Mouse (Mus musculus) embryonic facial prominence, embryonic 15.5 days (tissue): ENCODE measurements around the gene Unkl. TPM values are rescaled to one million over a fixed set of nuclear protein-coding genes. Genes with fewer than 3 reads are reported as not detected.
A peak's percentile ranks its signal among the peaks of the same experiment; 100 is the strongest.

ENCODE experiments used
- ATAC-seq: fragments of 200-750 bp; cut with Nextera tagmentation; 2 replicates; pipeline ENCODE4 v1.8.0; 2017; ENCODE audit warnings: low read depth, moderate TSS enrichment; ENCODE audit not compliant: insufficient number of reproducible peaks, low FRiP score, low TSS enrichment
- H3K27ac ChIP-seq: fragments of 300-500 bp; sonication (generic); replicated peaks from 2 replicates; pipeline ENCODE4 v1.5.1; 2015; ENCODE audit warnings: mild to moderate bottlenecking, inconsistent platforms
- H3K27me3 ChIP-seq: fragments of 300-500 bp; sonication (generic); 2 replicates; pipeline ENCODE4 v1.6.1; 2015; ENCODE audit warnings: inconsistent platforms
- H3K36me3 ChIP-seq: fragments of 300-500 bp; sonication (generic); 2 replicates; pipeline ENCODE4 v1.6.1; 2015; ENCODE audit warnings: mild to moderate bottlenecking, inconsistent platforms
- H3K4me1 ChIP-seq: fragments of 300-500 bp; sonication (generic); 2 replicates; pipeline ENCODE4 v1.6.1; 2015; ENCODE audit warnings: inconsistent platforms
- H3K4me2 ChIP-seq: fragments of 300-500 bp; sonication (generic); replicated peaks from 2 replicates; pipeline ENCODE4 v1.6.1; 2015; ENCODE audit warnings: mild to moderate bottlenecking, inconsistent platforms
- H3K4me3 ChIP-seq: fragments of 300-500 bp; sonication (generic); replicated peaks from 2 replicates; pipeline ENCODE4 v1.5.1; 2015; ENCODE audit warnings: mild to moderate bottlenecking, inconsistent platforms
- H3K9ac ChIP-seq: fragments of 300-500 bp; sonication (generic); 2 replicates; pipeline ENCODE4 v1.6.1; 2015; ENCODE audit warnings: inconsistent platforms
- H3K9me3 ChIP-seq: fragments of 300-500 bp; sonication (generic); replicated peaks from 2 replicates; pipeline ENCODE4 v1.6.1; 2016; ENCODE audit warnings: inconsistent platforms
- WGBS: fragments of 180-500 bp; shearing (Covaris S2); methylation state at CpG from one replicate; pipeline ENCODE4 v1.1.7; 2015; 5-methylcytosine and 5-hydroxymethylcytosine counted together
- polyA plus RNA-seq: library from polyadenylated mRNA; unstranded; fragments of >200 nt; fragmentation: Nextera tagmentation; extraction: Ambion mirVana; gene quantifications from 2 replicates; pipeline ENCODE4 v1.2.1, GENCODE M21; 2015

The Unkl gene
- polyA plus RNA-seq, 1 experiment from 2014 or later = 10.2 TPM

GRCm38 (mm10) chr17:25184129-25184691, 4.0 kb upstream of the Unkl start, which contains the start of gene BC003965:
Gene BC003965, plus strand, starts transcription at chr17:25184554.
- H3K36me3 ChIP-seq = 0 out of 2 replicates have a peak, but pooled peaks cover 4% of the 10 kb centered on the region
- H3K4me3 ChIP-seq = peak within 1 kb of the TSS; percentile 89
- H3K9ac ChIP-seq = peak within 1 kb of the TSS; percentile 88
- peak within 1 kb of the TSS; percentile 97 for H3K4me2 ChIP-seq
- under 1% methylated on average over 50 of the region's 50 CpGs for WGBS
- ATAC-seq = peak; percentile 85
- H3K9me3 ChIP-seq = no peaks in the 10 kb centered on the region
- peak within 1 kb of the TSS; percentile 95 for H3K27ac ChIP-seq
- H3K4me1 ChIP-seq = peaks cover 24% of the 10 kb centered on the region
- H3K27me3 ChIP-seq = 0 out of 2 replicates have a peak, but pooled peaks cover 7% of the 10 kb centered on the region

DNA sequence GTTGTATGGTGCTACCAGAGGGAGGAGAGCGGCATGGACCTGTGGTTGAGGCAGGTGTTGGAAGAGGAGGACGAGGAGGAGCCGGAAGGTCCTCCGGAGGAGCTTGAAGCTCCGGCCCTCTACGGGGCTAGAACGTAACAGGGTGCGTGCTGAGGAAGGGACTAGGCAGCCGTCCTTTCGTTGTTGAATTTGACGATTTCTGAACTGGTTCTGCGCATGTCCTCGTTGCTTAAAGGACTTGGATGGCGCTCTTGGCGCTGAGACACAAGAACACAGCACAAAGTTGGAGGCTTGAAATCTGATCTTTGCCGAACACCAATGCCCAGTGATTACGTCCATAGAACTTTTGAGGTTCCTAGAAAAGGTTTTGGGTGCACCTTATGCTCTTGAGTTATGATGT, 3.2 kb upstream of the Unkl start:
- Histone ChIP-seq H3K9me3 (no peaks in the 10 kb centered on the region), H3K4me1 (peaks cover 32% of the 10 kb centered on the region), H3K4me3 (peak overlapping the region; percentile 89), H3K36me3 (0 out of 2 replicates have a peak, but pooled peaks cover 4% of the 10 kb centered on the region), H3K4me2 (peak overlapping the region; percentile 97), H3K27me3 (0 out of 2 replicates have a peak, but pooled peaks cover 7% of the 10 kb centered on the region), H3K9ac (peak overlapping the region; percentile 88), H3K27ac (peak overlapping the region; percentile 95)
- no peak for ATAC-seq
- 6% methylated on average over 17 of the region's 17 CpGs for WGBS

GRCm38 (mm10) chr17:25187784-25188149, 430 bp upstream of the Unkl start:
- Histone ChIP-seq H3K27ac (peak overlapping the region; percentile 90), H3K4me2 (peak overlapping the region; percentile 85), H3K27me3 (no peaks in the 10 kb centered on the region), H3K9me3 (no peaks in the 10 kb centered on the region), H3K4me1 (peaks cover 38% of the 10 kb centered on the region), H3K4me3 (peak overlapping the region; percentile 88), H3K36me3 (peaks cover 22% of the 10 kb centered on the region), H3K9ac (peak overlapping the region; percentile 78)
- 3% methylated on average over 11 of the region's 11 CpGs for WGBS
- no peak for ATAC-seq

DNA sequence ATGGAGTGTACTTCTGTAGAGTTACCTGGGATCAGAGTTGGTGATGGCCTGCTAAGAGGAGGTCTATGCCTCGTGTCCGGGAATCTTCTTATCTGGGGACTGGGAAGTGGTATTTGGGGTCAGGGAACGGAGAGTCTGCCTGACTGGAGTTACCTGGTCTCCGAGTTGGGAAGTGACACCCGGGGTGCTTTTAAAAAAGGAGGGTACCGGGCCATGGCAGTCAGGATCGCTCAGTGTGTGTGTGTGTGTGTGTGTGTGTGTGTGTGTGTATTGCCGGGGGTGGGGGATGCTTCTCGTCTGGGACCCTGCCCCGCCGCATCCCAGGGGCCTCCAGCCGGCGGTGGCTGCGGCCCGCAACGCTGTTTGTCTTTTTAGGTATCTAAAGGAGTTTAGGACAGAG, 894 bp downstream of the Unkl start:
- no peaks in the 10 kb centered on the region for H3K9me3 ChIP-seq
- H3K36me3 ChIP-seq = peaks cover 33% of the 10 kb centered on the region
- peak overlapping the region; percentile 85 for H3K4me2 ChIP-seq
- H3K4me3 ChIP-seq = peak overlapping the region; percentile 88
- H3K4me1 ChIP-seq = peaks cover 31% of the 10 kb centered on the region
- H3K9ac ChIP-seq = peak overlapping the region; percentile 78
- WGBS = 0% methylated on average over 16 of the region's 16 CpGs
- H3K27ac ChIP-seq = no peak overlapping the region
- H3K27me3 ChIP-seq = no peaks in the 10 kb centered on the region
- ATAC-seq = no peak

DNA sequence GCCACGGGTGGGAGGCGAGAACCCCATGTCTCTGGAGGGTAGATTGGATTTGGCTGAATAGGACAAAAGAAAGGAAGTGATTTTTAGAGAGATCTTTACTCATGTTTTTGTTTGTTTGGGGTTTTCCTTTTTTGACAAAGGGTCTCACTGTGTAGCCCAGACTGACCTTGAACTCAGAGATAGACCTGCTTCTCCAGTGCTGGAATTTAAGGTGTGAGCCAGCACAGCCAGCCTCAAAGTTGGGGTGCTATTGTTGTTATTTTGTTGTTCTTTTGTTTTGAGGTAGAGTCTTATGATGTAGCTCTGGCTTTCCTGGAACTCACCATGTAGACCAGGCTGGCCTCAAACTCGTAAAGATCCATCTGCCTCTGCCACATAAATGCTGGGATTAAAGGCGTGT, 14.2 kb downstream of the Unkl start:
- ATAC-seq = no peak
- no peak overlapping the region for H3K4me3 ChIP-seq
- H3K4me2 ChIP-seq = no peak overlapping the region
- H3K27ac ChIP-seq = no peak overlapping the region
- 87% methylated on average over 4 of the region's 4 CpGs for WGBS
- no peaks in the 10 kb centered on the region for H3K9me3 ChIP-seq
- no peaks in the 10 kb centered on the region for H3K4me1 ChIP-seq
- peaks cover 78% of the 10 kb centered on the region for H3K36me3 ChIP-seq
- no peak overlapping the region for H3K9ac ChIP-seq
- H3K27me3 ChIP-seq = no peaks in the 10 kb centered on the region

- Histone ChIP-seq H3K27ac (no peak overlapping the region), H3K4me1 (no peaks in the 10 kb centered on the region), H3K9ac (no peak overlapping the region), H3K27me3 (no peaks in the 10 kb centered on the region), H3K4me2 (no peak overlapping the region), H3K36me3 (peaks cover 88% of the 10 kb centered on the region), H3K4me3 (no peak overlapping the region), H3K9me3 (no peaks in the 10 kb centered on the region)
- no peak for ATAC-seq
- WGBS = 85% methylated on average over 4 of the region's 4 CpGs
Observed at GRCm38 (mm10) chr17:25210006-25210405, 21.8 kb downstream of the Unkl start.

- H3K27me3 ChIP-seq = no peaks in the 10 kb centered on the region
- no peaks in the 10 kb centered on the region for H3K9me3 ChIP-seq
- ATAC-seq = no peak
- no peak overlapping the region for H3K4me2 ChIP-seq
- H3K9ac ChIP-seq = no peak overlapping the region
- 83% methylated on average over 15 of the region's 15 CpGs for WGBS
- H3K27ac ChIP-seq = no peak overlapping the region
- no peaks in the 10 kb centered on the region for H3K4me1 ChIP-seq
- H3K36me3 ChIP-seq = peaks cover 88% of the 10 kb centered on the region
- no peak overlapping the region for H3K4me3 ChIP-seq
Observed at GRCm38 (mm10) chr17:25210680-25211466, 22.7 kb downstream of the Unkl start.

- no peak for ATAC-seq
- WGBS = 86% methylated on average over 4 of the region's 4 CpGs
- Histone ChIP-seq H3K4me2 (no peak overlapping the region), H3K27ac (no peak overlapping the region), H3K36me3 (peaks cover 90% of the 10 kb centered on the region), H3K4me3 (no peak overlapping the region), H3K9ac (no peak overlapping the region), H3K27me3 (no peaks in the 10 kb centered on the region), H3K4me1 (no peaks in the 10 kb centered on the region), H3K9me3 (no peaks in the 10 kb centered on the region)
Observed at GRCm38 (mm10) chr17:25211705-25212104, 23.5 kb downstream of the Unkl start.

- Histone ChIP-seq H3K36me3 (peaks cover 89% of the 10 kb centered on the region), H3K4me3 (no peak overlapping the region), H3K9ac (no peak overlapping the region), H3K4me2 (no peak overlapping the region), H3K27me3 (no peaks in the 10 kb centered on the region), H3K27ac (no peak overlapping the region), H3K4me1 (no peaks in the 10 kb centered on the region), H3K9me3 (no peaks in the 10 kb centered on the region)
- WGBS = 79% methylated on average over 3 of the region's 3 CpGs
- no peak for ATAC-seq
Observed at GRCm38 (mm10) chr17:25215431-25215830, 27.2 kb downstream of the Unkl start.

DNA sequence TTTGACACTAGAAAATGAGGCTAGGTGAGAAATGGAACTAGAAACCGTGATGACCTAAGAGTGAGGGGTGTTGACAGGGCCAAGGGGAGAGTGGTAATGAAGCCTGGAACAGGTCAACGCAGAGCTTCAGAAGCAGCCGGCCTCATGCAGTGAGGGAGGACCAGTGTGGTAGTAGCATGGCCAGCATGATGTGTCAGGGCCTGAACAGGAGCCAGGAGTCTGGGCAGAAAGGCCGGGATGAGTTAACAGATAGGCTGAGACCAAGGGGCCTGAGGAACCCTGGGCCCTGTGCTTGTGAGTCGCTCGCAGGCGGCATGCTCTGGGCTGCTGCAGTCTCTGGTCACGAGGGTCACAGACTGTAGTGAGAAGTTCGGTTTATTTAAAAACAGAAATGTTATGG, 30.8 kb downstream of the Unkl start:
- no peak overlapping the region for H3K4me2 ChIP-seq
- H3K36me3 ChIP-seq = peaks cover 60% of the 10 kb centered on the region
- no peak overlapping the region for H3K4me3 ChIP-seq
- H3K4me1 ChIP-seq = peaks cover 20% of the 10 kb centered on the region
- WGBS = 88% methylated on average over 9 of the region's 9 CpGs
- H3K27me3 ChIP-seq = no peaks in the 10 kb centered on the region
- no peak overlapping the region for H3K9ac ChIP-seq
- H3K9me3 ChIP-seq = no peaks in the 10 kb centered on the region
- no peak overlapping the region for H3K27ac ChIP-seq
- no peak for ATAC-seq

DNA sequence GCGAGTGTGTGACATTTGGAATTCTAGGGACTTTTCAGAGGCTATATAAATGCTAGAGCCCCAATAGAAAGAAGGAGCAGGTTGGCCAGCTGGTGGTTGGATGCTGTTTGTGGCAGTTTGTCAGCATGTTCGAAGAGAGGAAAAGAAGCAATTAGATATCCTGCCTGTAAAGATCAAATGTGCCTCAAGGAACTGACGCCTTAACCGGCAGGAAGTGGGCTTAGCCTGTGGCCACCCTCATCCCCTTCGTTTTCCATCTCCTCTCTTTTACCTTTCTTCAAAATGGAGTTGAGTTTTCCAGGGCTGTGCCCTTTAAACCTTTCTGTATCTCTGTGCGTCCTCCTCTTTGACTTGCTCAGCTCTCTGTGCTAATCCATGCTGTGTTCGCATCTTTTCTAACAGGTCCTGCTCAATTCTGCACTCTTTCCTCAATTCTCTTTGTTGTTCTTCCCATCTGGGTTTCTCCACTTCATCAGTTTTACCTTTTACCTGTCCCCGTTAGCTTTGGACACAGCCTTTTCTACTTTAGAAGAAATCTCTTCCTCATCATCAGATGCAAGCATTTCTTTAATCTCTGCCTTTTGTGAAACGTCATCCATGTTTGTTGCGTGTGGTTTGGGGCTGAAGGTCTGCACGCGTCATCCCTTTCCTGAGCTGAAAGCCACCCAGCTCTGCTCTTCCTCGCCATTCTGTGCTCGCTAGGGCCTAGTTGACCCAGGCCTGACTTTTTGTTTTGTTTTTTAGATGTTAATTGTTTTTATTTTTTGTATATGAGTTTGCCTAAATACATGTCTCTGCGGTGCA, 31.5 kb downstream of the Unkl start:
- Histone ChIP-seq H3K4me2 (no peak overlapping the region), H3K9me3 (no peaks in the 10 kb centered on the region), H3K4me3 (no peak overlapping the region), H3K27me3 (no peaks in the 10 kb centered on the region), H3K36me3 (peaks cover 54% of the 10 kb centered on the region), H3K4me1 (peaks cover 20% of the 10 kb centered on the region), H3K9ac (no peak overlapping the region), H3K27ac (no peak overlapping the region)
- WGBS = 88% methylated on average over 15 of the region's 15 CpGs
- no peak for ATAC-seq
